Mouse (Mus musculus): ENCODE data around the gene Syt10. TPM values are rescaled to one million over a fixed set of nuclear protein-coding genes. Genes with fewer than 3 reads are reported as not detected.
"Not testable (repeated sequence)": the region's sequence is repeated elsewhere in the genome, so short reads cannot be mapped to it uniquely, and the experiment has no call there.

The Syt10 gene
- 0.41 and 0.44 TPM in 2 replicates for polyA plus RNA-seq (2015; fragmentation: Nextera tagmentation; extraction: Ambion mirVana)

- H3K4me1 ChIP-seq = peaks cover 5% of the 10 kb centered on the region; the same call in 1 of the 2 replicates
- peak; percentile 52 for ATAC-seq (ENCODE audit: borderline replicate concordance, extremely low read depth, low FRiP score, low TSS enrichment)
- WGBS = under 1% methylated on average over 52 of the region's 53 CpGs
These were observed at the start of gene Syt10 for GRCm38 (mm10) chr15:89841364-89842017. Syt10 (minus strand) TSS chr15:89841860.

GRCm38 (mm10) chr15:89883799-89884198 lies 42.1 kb upstream of the Syt10 start:
- H3K9ac ChIP-seq = no peak overlapping the region
- no peaks in the 10 kb centered on the region for H3K9me3 ChIP-seq
- H3K27ac ChIP-seq = no peak overlapping the region
- no peak for ATAC-seq (ENCODE audit: borderline replicate concordance, extremely low read depth, low FRiP score, low TSS enrichment)
- no peak overlapping the region for H3K4me2 ChIP-seq
- 90% methylated on average over 2 of the region's 2 CpGs for WGBS
- H3K36me3 ChIP-seq = no peaks in the 10 kb centered on the region
- no peaks in the 10 kb centered on the region for H3K27me3 ChIP-seq
- no peaks in the 10 kb centered on the region for H3K4me1 ChIP-seq
- no peak overlapping the region for H3K4me3 ChIP-seq

More at GRCm38 (mm10) chr15:89841364-89842017, at the start of gene Syt10:
- no peaks in the 10 kb centered on the region for H3K9me3 ChIP-seq
- peak within 1 kb of the TSS; percentile 79 for H3K4me2 ChIP-seq
- peak within 1 kb of the TSS; percentile 6; the same call in 1 of the 2 replicates for H3K9ac ChIP-seq
- peak within 1 kb of the TSS; percentile 40 for H3K4me3 ChIP-seq
- H3K27me3 ChIP-seq = peaks cover 32% of the 10 kb centered on the region
- no peak within 1 kb of the TSS for H3K27ac ChIP-seq
- H3K36me3 ChIP-seq = no peaks in the 10 kb centered on the region

- Histone ChIP-seq H3K4me3 (no peak overlapping the region), H3K4me2 (no peak overlapping the region)
- no peak for ATAC-seq (ENCODE audit: borderline replicate concordance, extremely low read depth, low FRiP score, low TSS enrichment)
These were observed 37.3 kb upstream of the Syt10 start for GRCm38 (mm10) chr15:89878981-89879380.

GRCm38 (mm10) chr15:89816098-89816497 lies 25.6 kb downstream of the Syt10 start:
- Histone ChIP-seq H3K27ac (no peak overlapping the region), H3K4me3 (no peak overlapping the region), H3K36me3 (no peaks in the 10 kb centered on the region), H3K9me3 (no peaks in the 10 kb centered on the region), H3K4me1 (no peaks in the 10 kb centered on the region), H3K27me3 (no peaks in the 10 kb centered on the region), H3K4me2 (no peak overlapping the region), H3K9ac (no peak overlapping the region)
- WGBS = 53% methylated on average over 10 of the region's 10 CpGs
- no peak for ATAC-seq (ENCODE audit: borderline replicate concordance, extremely low read depth, low FRiP score, low TSS enrichment)

More at GRCm38 (mm10) chr15:89878981-89879380, 37.3 kb upstream of the Syt10 start:
- H3K27ac ChIP-seq = no peak overlapping the region
- H3K4me1 ChIP-seq = no peaks in the 10 kb centered on the region
- no peaks in the 10 kb centered on the region for H3K36me3 ChIP-seq
- no peak overlapping the region for H3K9ac ChIP-seq
- no peaks in the 10 kb centered on the region for H3K9me3 ChIP-seq
- 89% methylated on average over 2 of the region's 2 CpGs for WGBS
- H3K27me3 ChIP-seq = no peaks in the 10 kb centered on the region

- no peak for ATAC-seq (ENCODE audit: borderline replicate concordance, extremely low read depth, low FRiP score, low TSS enrichment)
- Histone ChIP-seq H3K27ac (no peak overlapping the region), H3K4me3 (no peak overlapping the region), H3K4me1 (no peaks in the 10 kb centered on the region), H3K9ac (no peak overlapping the region), H3K27me3 (no peaks in the 10 kb centered on the region), H3K36me3 (no peaks in the 10 kb centered on the region), H3K9me3 (no peaks in the 10 kb centered on the region), H3K4me2 (no peak overlapping the region)
- WGBS = 88% methylated on average over 3 of the region's 3 CpGs
These were observed 37.2 kb downstream of the Syt10 start for GRCm38 (mm10) chr15:89804478-89804877.

GRCm38 (mm10) chr15:89779928-89780327 lies 61.7 kb downstream of the Syt10 start:
- Histone ChIP-seq H3K27ac (no peak overlapping the region), H3K9me3 (no peaks in the 10 kb centered on the region), H3K9ac (no peak overlapping the region), H3K27me3 (no peaks in the 10 kb centered on the region), H3K4me2 (peak overlapping the region; percentile 18; the same call in 1 of the 2 replicates), H3K4me1 (no peaks in the 10 kb centered on the region), H3K4me3 (no peak overlapping the region), H3K36me3 (no peaks in the 10 kb centered on the region)
- WGBS = 77% methylated on average over 9 of the region's 9 CpGs
- no peak for ATAC-seq (ENCODE audit: borderline replicate concordance, extremely low read depth, low FRiP score, low TSS enrichment)

- not testable (repeated sequence) for H3K36me3 ChIP-seq; H3K4me3 ChIP-seq; H3K4me1 ChIP-seq; H3K27me3 ChIP-seq; H3K4me2 ChIP-seq; H3K9me3 ChIP-seq; H3K9ac ChIP-seq; H3K27ac ChIP-seq; ATAC-seq (ENCODE audit: borderline replicate concordance, extremely low read depth, low FRiP score, low TSS enrichment)
- 84% methylated on average over 13 of the region's 13 CpGs for WGBS
These were observed 75.6 kb downstream of the Syt10 start for GRCm38 (mm10) chr15:89766016-89766415.

GRCm38 (mm10) chr15:89733611-89734010 lies 108.0 kb downstream of the Syt10 start:
- no peak overlapping the region for H3K4me3 ChIP-seq
- no peaks in the 10 kb centered on the region for H3K36me3 ChIP-seq
- H3K9me3 ChIP-seq = no peaks in the 10 kb centered on the region
- no peak overlapping the region for H3K9ac ChIP-seq
- H3K4me1 ChIP-seq = no peaks in the 10 kb centered on the region
- H3K27me3 ChIP-seq = no peaks in the 10 kb centered on the region
- no peak for ATAC-seq (ENCODE audit: borderline replicate concordance, extremely low read depth, low FRiP score, low TSS enrichment)
- WGBS = 79% methylated on average over 3 of the region's 3 CpGs
- no peak overlapping the region for H3K4me2 ChIP-seq
- H3K27ac ChIP-seq = no peak overlapping the region

Small RNA genes lying within 50 kb of the gene (microRNA-seq; reads per million reads assigned to microRNA genes)
- not detected for gene Gm24643

Other genes with a start within 250 kb of the Syt10 start
- gene Rabl2, start 249.9 kb downstream of the Syt10 start, polyA plus RNA-seq (2015; fragmentation: Nextera tagmentation; extraction: Ambion mirVana) = 45.9 and 46.2 TPM in 2 replicates

Data from lung, embryonic 15.5 days (tissue).